Mouse (Mus musculus): ENCODE results near the gene Mob3b. TPM values are rescaled to one million over a fixed set of nuclear protein-coding genes. Genes with fewer than 3 reads are reported as not detected.

Mob3b gene
- 0.12 TPM for polyA plus RNA-seq (2012; fragmentation: generic; extraction: Trizol)

- no peak for TF ChIP-seq MYOG (IDR thresholded peaks at IDR 0.05; ENCODE audit: control insufficient read depth in 1 of 3, insufficient read depth in 1 of 3, insufficient read length in 2 of 3, low read depth in 2 of 3)
- no peak for TF ChIP-seq MYOD1 (IDR thresholded peaks at IDR 0.05; ENCODE audit: control insufficient read depth in 1 of 3, insufficient read length in 2 of 3, low read depth in 2 of 3)
- TF ChIP-seq USF1 (IDR thresholded peaks at IDR 0.05; ENCODE audit: low read depth), result no peak
- no peak for TF ChIP-seq REST (IDR thresholded peaks at IDR 0.05; ENCODE audit: insufficient read depth, insufficient read length)
- TF ChIP-seq SRF (IDR thresholded peaks at IDR 0.05; ENCODE audit: control insufficient read depth, insufficient read length, low read depth), result no peak
- no peak for TF ChIP-seq TCF12 (IDR thresholded peaks at IDR 0.05; ENCODE audit: insufficient read depth, poor library complexity, severe bottlenecking)
- no peak for TF ChIP-seq E2F4 (IDR thresholded peaks at IDR 0.05; ENCODE audit: insufficient read depth)
- no peak for TF ChIP-seq TCF3 (IDR thresholded peaks at IDR 0.05; ENCODE audit: insufficient read length, low read depth)
- TF ChIP-seq CEBPB (IDR thresholded peaks at IDR 0.05; ENCODE audit: insufficient read depth, poor library complexity, severe bottlenecking), result no peak
- Histone ChIP-seq H3K4me3 (peak within 1 kb of the TSS; percentile 26), H3K36me3 (ENCODE audit: control insufficient read depth, insufficient read depth) (no peaks in the 10 kb centered on the region), H3K27me3 (ENCODE audit: control insufficient read depth, insufficient read depth, insufficient read length) (no peaks in the 10 kb centered on the region), H3K4me2 (ENCODE audit: low read depth) (peak within 1 kb of the TSS; percentile 90), H3K79me2 (ENCODE audit: control insufficient read depth, insufficient read depth) (no peaks in the 10 kb centered on the region), H3ac (ENCODE audit: control insufficient read depth, insufficient read length) (no peak within 1 kb of the TSS)
These were observed at the start of gene Mob3b for GRCm38 (mm10) chr4:35156751-35157611. Gene Mob3b (minus strand): TSS chr4:35157484.

- Histone ChIP-seq H3K36me3 (ENCODE audit: control insufficient read depth, insufficient read depth) (peaks cover 22% of the 10 kb centered on the region), H3K79me2 (ENCODE audit: control insufficient read depth, insufficient read depth) (no peaks in the 10 kb centered on the region), H3K4me3 (no peak overlapping the region), H3K27me3 (ENCODE audit: control insufficient read depth, insufficient read depth, insufficient read length) (no peaks in the 10 kb centered on the region), H3K4me2 (ENCODE audit: low read depth) (no peak overlapping the region), H3ac (ENCODE audit: control insufficient read depth, insufficient read length) (no peak overlapping the region)
- TF ChIP-seq POLR2AphosphoS2 (IDR thresholded peaks at IDR 0.05; ENCODE audit: insufficient read length, low read depth) (no peak), MYOD1 (IDR thresholded peaks at IDR 0.05; ENCODE audit: control insufficient read depth in 1 of 3, insufficient read length in 2 of 3, low read depth in 2 of 3) (no peak), MAX (IDR thresholded peaks at IDR 0.05; ENCODE audit: low read depth) (no peak), POLR2A (IDR thresholded peaks at IDR 0.05; ENCODE audit: insufficient read length, low read depth) (no peak), CEBPB (IDR thresholded peaks at IDR 0.05; ENCODE audit: insufficient read depth, poor library complexity, severe bottlenecking) (no peak), SRF (IDR thresholded peaks at IDR 0.05; ENCODE audit: control insufficient read depth, insufficient read length, low read depth) (no peak), TCF3 (IDR thresholded peaks at IDR 0.05; ENCODE audit: insufficient read length, low read depth) (no peak), TCF12 (IDR thresholded peaks at IDR 0.05; ENCODE audit: insufficient read depth, poor library complexity, severe bottlenecking) (no peak), E2F4 (IDR thresholded peaks at IDR 0.05; ENCODE audit: insufficient read depth) (no peak), REST (IDR thresholded peaks at IDR 0.05; ENCODE audit: insufficient read depth, insufficient read length) (no peak), MYOG (IDR thresholded peaks at IDR 0.05; ENCODE audit: control insufficient read depth in 1 of 3, insufficient read depth in 1 of 3, insufficient read length in 2 of 3, low read depth in 2 of 3) (no peak)
These were observed 47.4 kb upstream of the Mob3b start for GRCm38 (mm10) chr4:35204659-35205058.

- H3K36me3 ChIP-seq (ENCODE audit: control insufficient read depth, insufficient read depth), result peaks cover 22% of the 10 kb centered on the region
- TF ChIP-seq POLR2AphosphoS2 (IDR thresholded peaks at IDR 0.05; ENCODE audit: insufficient read length, low read depth), result no peak
- TF ChIP-seq MYOD1 (IDR thresholded peaks at IDR 0.05; ENCODE audit: control insufficient read depth in 1 of 3, insufficient read length in 2 of 3, low read depth in 2 of 3), result no peak
- TF ChIP-seq REST (IDR thresholded peaks at IDR 0.05; ENCODE audit: insufficient read depth, insufficient read length), result no peak
- TF ChIP-seq TCF12 (IDR thresholded peaks at IDR 0.05; ENCODE audit: insufficient read depth, poor library complexity, severe bottlenecking), result no peak
- TF ChIP-seq E2F4 (IDR thresholded peaks at IDR 0.05; ENCODE audit: insufficient read depth), result no peak
- TF ChIP-seq MYOG (IDR thresholded peaks at IDR 0.05; ENCODE audit: control insufficient read depth in 1 of 3, insufficient read depth in 1 of 3, insufficient read length in 2 of 3, low read depth in 2 of 3), result no peak
- no peak for TF ChIP-seq USF1 (IDR thresholded peaks at IDR 0.05; ENCODE audit: low read depth)
- no peak for TF ChIP-seq POLR2A (IDR thresholded peaks at IDR 0.05; ENCODE audit: insufficient read length, low read depth)
- TF ChIP-seq MAX (IDR thresholded peaks at IDR 0.05; ENCODE audit: low read depth), result no peak
- TF ChIP-seq TCF3 (IDR thresholded peaks at IDR 0.05; ENCODE audit: insufficient read length, low read depth), result no peak
- TF ChIP-seq CEBPB (IDR thresholded peaks at IDR 0.05; ENCODE audit: insufficient read depth, poor library complexity, severe bottlenecking), result no peak
- H3ac ChIP-seq (ENCODE audit: control insufficient read depth, insufficient read length), result no peak overlapping the region
- no peak overlapping the region for H3K4me2 ChIP-seq (ENCODE audit: low read depth)
- no peaks in the 10 kb centered on the region for H3K79me2 ChIP-seq (ENCODE audit: control insufficient read depth, insufficient read depth)
- no peak overlapping the region for H3K4me3 ChIP-seq
- no peaks in the 10 kb centered on the region for H3K27me3 ChIP-seq (ENCODE audit: control insufficient read depth, insufficient read depth, insufficient read length)
These were observed 46.4 kb upstream of the Mob3b start for GRCm38 (mm10) chr4:35203724-35204123.

GRCm38 (mm10) chr4:35201700-35202099 is 44.4 kb upstream of the Mob3b start:
- H3K36me3 ChIP-seq (ENCODE audit: control insufficient read depth, insufficient read depth), result peaks cover 22% of the 10 kb centered on the region
- no peaks in the 10 kb centered on the region for H3K79me2 ChIP-seq (ENCODE audit: control insufficient read depth, insufficient read depth)
- no peak overlapping the region for H3ac ChIP-seq (ENCODE audit: control insufficient read depth, insufficient read length)
- TF ChIP-seq USF1 (IDR thresholded peaks at IDR 0.05; ENCODE audit: low read depth), result no peak
- no peak for TF ChIP-seq TCF3 (IDR thresholded peaks at IDR 0.05; ENCODE audit: insufficient read length, low read depth)
- no peak for TF ChIP-seq CEBPB (IDR thresholded peaks at IDR 0.05; ENCODE audit: insufficient read depth, poor library complexity, severe bottlenecking)
- no peak for TF ChIP-seq REST (IDR thresholded peaks at IDR 0.05; ENCODE audit: insufficient read depth, insufficient read length)
- no peak for TF ChIP-seq SRF (IDR thresholded peaks at IDR 0.05; ENCODE audit: control insufficient read depth, insufficient read length, low read depth)
- no peak for TF ChIP-seq POLR2A (IDR thresholded peaks at IDR 0.05; ENCODE audit: insufficient read length, low read depth)
- no peak for TF ChIP-seq MYOG (IDR thresholded peaks at IDR 0.05; ENCODE audit: control insufficient read depth in 1 of 3, insufficient read depth in 1 of 3, insufficient read length in 2 of 3, low read depth in 2 of 3)
- TF ChIP-seq MAX (IDR thresholded peaks at IDR 0.05; ENCODE audit: low read depth), result no peak
- no peak for TF ChIP-seq POLR2AphosphoS2 (IDR thresholded peaks at IDR 0.05; ENCODE audit: insufficient read length, low read depth)
- no peak for TF ChIP-seq TCF12 (IDR thresholded peaks at IDR 0.05; ENCODE audit: insufficient read depth, poor library complexity, severe bottlenecking)
- no peak for TF ChIP-seq MYOD1 (IDR thresholded peaks at IDR 0.05; ENCODE audit: control insufficient read depth in 1 of 3, insufficient read length in 2 of 3, low read depth in 2 of 3)
- no peak for TF ChIP-seq E2F4 (IDR thresholded peaks at IDR 0.05; ENCODE audit: insufficient read depth)
- no peaks in the 10 kb centered on the region for H3K27me3 ChIP-seq (ENCODE audit: control insufficient read depth, insufficient read depth, insufficient read length)
- H3K4me3 ChIP-seq, result no peak overlapping the region
- no peak overlapping the region for H3K4me2 ChIP-seq (ENCODE audit: low read depth)

Data from myocyte (in vitro differentiated cells).